ENCODE assay signal across 9 mouse cellular contexts in the genomic region with DNA sequence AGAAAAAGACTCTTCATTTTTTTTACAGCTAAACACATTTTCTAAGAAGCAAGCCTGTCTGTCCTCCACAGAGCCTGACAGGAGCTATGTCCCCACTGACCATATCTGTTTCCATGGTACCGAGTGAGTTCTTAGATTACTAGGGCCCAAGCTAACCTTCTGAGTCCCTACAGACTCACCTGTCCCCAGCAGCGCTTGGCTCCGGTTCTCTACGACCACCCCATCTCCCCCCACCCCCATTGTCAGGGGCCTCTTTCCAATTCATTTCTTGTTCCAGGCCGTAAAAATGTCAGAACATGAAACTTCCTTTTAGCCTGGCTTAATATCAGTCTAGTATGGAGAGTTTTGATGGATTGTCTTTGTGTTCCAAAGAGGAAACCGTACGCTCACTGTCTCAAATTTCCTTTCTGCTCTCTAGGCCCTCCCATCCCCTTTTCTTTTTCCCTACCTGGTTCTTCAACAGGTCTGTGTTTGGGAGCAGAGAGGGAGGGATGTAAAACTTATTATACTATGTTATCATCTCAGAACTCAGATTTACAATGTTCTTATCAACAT.
DNase-seq lines count a peak whose midpoint lies in the region; ATAC-seq and TF ChIP-seq lines count a peak whose summit lies in the region.
"Had no signal": no experiment of that assay in that cellular context is flagged by ENCODE, and none has a peak within 500 bp of the region (broad histone marks: within the 10 kb centered on the region; RNA-seq: fewer than 3 reads in every experiment).

No protein-coding gene starts in this region.

- peak overlapping the region; percentile 97 for H3K27ac ChIP-seq in kidney, embryonic 15.5 days
- H3K27ac ChIP-seq in kidney, adult 2 months (ENCODE audit: insufficient read depth, low read depth, low read length) = no peak overlapping the region
- H3K27ac ChIP-seq in forebrain, embryonic 10.5 days = peak overlapping the region; percentile 96
- H3K27ac ChIP-seq in hindbrain, postnatal 0 days = peak overlapping the region; percentile 95
- no peak overlapping the region for H3K27ac ChIP-seq in neural tube, embryonic 12.5 days
- H3K27ac ChIP-seq in kidney, embryonic 14.5 days (ENCODE audit: low read depth, low read length) = no peak overlapping the region

- WGBS in kidney, embryonic 15.5 days = 20% methylated on average over 7 of the region's 7 CpGs
- 67% methylated on average over 7 of the region's 7 CpGs for WGBS in kidney, adult 2 months
- 74% methylated on average over 7 of the region's 7 CpGs for WGBS in forebrain, embryonic 10.5 days
- whole genome bisulfite sequencing in hindbrain, postnatal 0 days = 46% methylated on average over 7 of the region's 7 CpGs
- WGBS in neural tube, embryonic 12.5 days = 55% methylated on average over 7 of the region's 7 CpGs
- WGBS in kidney, embryonic 14.5 days = 17% methylated on average over 7 of the region's 7 CpGs

- H3K36me3 ChIP-seq in kidney, embryonic 15.5 days = no peaks in the 10 kb centered on the region
- H3K36me3 ChIP-seq in kidney, adult 2 months (ENCODE audit: control insufficient read depth, insufficient read depth, low read length) = no peaks in the 10 kb centered on the region
- H3K36me3 ChIP-seq in forebrain, embryonic 10.5 days (replicated peaks) = no peaks in the 10 kb centered on the region
- H3K36me3 ChIP-seq in hindbrain, postnatal 0 days (ENCODE audit: insufficient read depth, low read length) = no peaks in the 10 kb centered on the region
- H3K36me3 ChIP-seq in neural tube, embryonic 12.5 days = no peaks in the 10 kb centered on the region
- H3K36me3 ChIP-seq in kidney, embryonic 14.5 days (ENCODE audit: control insufficient read depth, insufficient read depth, low read length) = no peaks in the 10 kb centered on the region
- H3K36me3 ChIP-seq: lung, embryonic 15.5 days had no signal

- no peaks in the 10 kb centered on the region for H3K27me3 ChIP-seq in kidney, embryonic 15.5 days
- H3K27me3 ChIP-seq in kidney, adult 2 months (replicated peaks; ENCODE audit: control insufficient read depth, insufficient read depth, low read length) = no peaks in the 10 kb centered on the region
- peaks cover 23% of the 10 kb centered on the region for H3K27me3 ChIP-seq in forebrain, embryonic 10.5 days (ENCODE audit: poor library complexity, severe bottlenecking)
- H3K27me3 ChIP-seq in hindbrain, postnatal 0 days (ENCODE audit: insufficient read depth, low read length) = no peaks in the 10 kb centered on the region
- no peaks in the 10 kb centered on the region for H3K27me3 ChIP-seq in neural tube, embryonic 12.5 days (replicated peaks)
- H3K27me3 ChIP-seq in kidney, embryonic 14.5 days (ENCODE audit: control insufficient read depth, insufficient read depth, low read length) = no peaks in the 10 kb centered on the region

- peak overlapping the region; percentile 18; the same call in 1 of the 2 replicates for H3K4me2 ChIP-seq in kidney, embryonic 15.5 days
- H3K4me2 ChIP-seq in hindbrain, postnatal 0 days (ENCODE audit: low read depth, low read length) = peak overlapping the region; percentile 75
- H3K4me2 ChIP-seq in neural tube, embryonic 12.5 days (replicated peaks) = peak overlapping the region; percentile 66
- no peak overlapping the region for H3K4me2 ChIP-seq in kidney, embryonic 14.5 days (replicated peaks; ENCODE audit: low read depth, low read length)

- no peak for DNase-seq in kidney, adult 2 months
- DNase-seq in forebrain, embryonic 10.5 days (ENCODE audit: extremely low spot score, low spot score) = no peak
- DNase-seq in hindbrain, postnatal 0 days (ENCODE audit: low spot score) = no peak
- DNase-seq in urinary bladder, postnatal 10 days (ENCODE audit: low spot score) = no peak

- H3K9ac ChIP-seq in kidney, embryonic 15.5 days = no peak overlapping the region; the same call in 1 of the 2 replicates
- peak overlapping the region; percentile 61 for H3K9ac ChIP-seq in hindbrain, postnatal 0 days (replicated peaks; ENCODE audit: low read length)
- peak overlapping the region; percentile 9; the same call in 1 of the 2 replicates for H3K9ac ChIP-seq in neural tube, embryonic 12.5 days
- no peak overlapping the region for H3K9ac ChIP-seq in kidney, embryonic 14.5 days (ENCODE audit: low read depth, low read length)
- H3K9ac ChIP-seq: lung, embryonic 15.5 days had no signal

- TF ChIP-seq POLR2A in kidney, adult 2 months (IDR thresholded peaks at IDR 0.05; ENCODE audit: low read depth, low read length) = no peak

- no peaks in the 10 kb centered on the region for H3K9me3 ChIP-seq in kidney, embryonic 15.5 days (replicated peaks)
- no peaks in the 10 kb centered on the region for H3K9me3 ChIP-seq in forebrain, embryonic 10.5 days
- H3K9me3 ChIP-seq in hindbrain, postnatal 0 days (ENCODE audit: low read length) = no peaks in the 10 kb centered on the region
- no peaks in the 10 kb centered on the region for H3K9me3 ChIP-seq in neural tube, embryonic 12.5 days
- H3K9me3 ChIP-seq in kidney, embryonic 14.5 days (ENCODE audit: control insufficient read depth, low read length) = no peaks in the 10 kb centered on the region
- H3K9me3 ChIP-seq: lung, embryonic 15.5 days had no signal

- no peak for TF ChIP-seq CTCF in kidney, adult 2 months (conservative IDR thresholded peaks at IDR 0.05; ENCODE audit: insufficient read depth, insufficient read length, low read depth, low read length)
- no peak for TF ChIP-seq CTCF in hindbrain, postnatal 0 days (IDR thresholded peaks at IDR 0.05; ENCODE audit: low read depth)

- peaks cover 37% of the 10 kb centered on the region for H3K4me1 ChIP-seq in kidney, embryonic 15.5 days
- H3K4me1 ChIP-seq in kidney, adult 2 months (ENCODE audit: control insufficient read depth, insufficient read depth, low read length) = no peaks in the 10 kb centered on the region
- peaks cover 51% of the 10 kb centered on the region for H3K4me1 ChIP-seq in forebrain, embryonic 10.5 days
- peaks cover 9% of the 10 kb centered on the region for H3K4me1 ChIP-seq in hindbrain, postnatal 0 days (ENCODE audit: insufficient read depth, low read length)
- peaks cover 30% of the 10 kb centered on the region for H3K4me1 ChIP-seq in neural tube, embryonic 12.5 days
- peaks cover 29% of the 10 kb centered on the region for H3K4me1 ChIP-seq in kidney, embryonic 14.5 days (ENCODE audit: control insufficient read depth, insufficient read depth, low read length)

- ATAC-seq in kidney, embryonic 15.5 days (replicated peaks; ENCODE audit: low FRiP score) = no peak
- no peak for ATAC-seq in hindbrain, postnatal 0 days
- no peak for ATAC-seq in neural tube, embryonic 12.5 days (ENCODE audit: low FRiP score, low read depth)
- ATAC-seq in megakaryocyte progenitor cell, adult 5-6 weeks (replicated peaks; ENCODE audit: poor library complexity) = no peak
- ATAC-seq in kidney, embryonic 14.5 days (ENCODE audit: low FRiP score, low TSS enrichment) = no peak

- no peak overlapping the region for H3K4me3 ChIP-seq in kidney, embryonic 15.5 days (replicated peaks)
- H3K4me3 ChIP-seq in kidney, adult 2 months (ENCODE audit: insufficient read depth, low read depth, low read length) = no peak overlapping the region
- no peak overlapping the region for H3K4me3 ChIP-seq in forebrain, embryonic 10.5 days
- H3K4me3 ChIP-seq in hindbrain, postnatal 0 days (ENCODE audit: low read length) = no peak overlapping the region
- H3K4me3 ChIP-seq in neural tube, embryonic 12.5 days = no peak overlapping the region
- no peak overlapping the region for H3K4me3 ChIP-seq in kidney, embryonic 14.5 days (ENCODE audit: low read length)
- H3K4me3 ChIP-seq: lung, embryonic 15.5 days had no signal

Comparison
In these comparisons a context has a peak if more than half of its experiments do, and no peak if none do; other contexts are left out.
1. H3K27ac ChIP-seq: peak in kidney, embryonic 15.5 days (single experiment), forebrain, embryonic 10.5 days (single experiment) and hindbrain, postnatal 0 days (single experiment); none in kidney, adult 2 months (single experiment), neural tube, embryonic 12.5 days (single experiment) and kidney, embryonic 14.5 days (single experiment).
2. H3K9ac ChIP-seq: peak in hindbrain, postnatal 0 days (single experiment) and neural tube, embryonic 12.5 days (single experiment); none in kidney, embryonic 15.5 days (single experiment) and kidney, embryonic 14.5 days (single experiment).